Mouse (Mus musculus): Measurements from ENCODE around the gene Hmgcl.

The Hmgcl gene

GRCm38 (mm10) chr4:135987714-135988113, 41.5 kb downstream of the Hmgcl start:
- DNase-seq: no peak

GRCm38 (mm10) chr4:135993941-135994340, 47.7 kb downstream of the Hmgcl start:
- no peak for DNase-seq

- DNase-seq: no peak
Observed at GRCm38 (mm10) chr4:135995118-135995517, 48.9 kb downstream of the Hmgcl start.

- no peak for DNase-seq
Observed at GRCm38 (mm10) chr4:136004107-136004675, 57.9 kb downstream of the Hmgcl start.

GRCm38 (mm10) chr4:136004921-136005320, 58.7 kb downstream of the Hmgcl start:
- DNase-seq: no peak

GRCm38 (mm10) chr4:136006821-136007220, 60.6 kb downstream of the Hmgcl start:
- no peak for DNase-seq

GRCm38 (mm10) chr4:136008782-136009447, 62.7 kb downstream of the Hmgcl start:
- DNase-seq: no peak

- DNase-seq: no peak
Observed at GRCm38 (mm10) chr4:136010586-136010985, 64.3 kb downstream of the Hmgcl start.

Measured in right cerebral cortex, adult 18-20 months (tissue).